Mouse (Mus musculus): ENCODE data around the gene Sh2d6.

- TF ChIP-seq CTCF (conservative IDR thresholded peaks at IDR 0.05; ENCODE audit: insufficient read depth, insufficient read length, low read depth, low read length) (no peak), POLR2A (IDR thresholded peaks at IDR 0.05; ENCODE audit: low read depth, low read length) (no peak)
Measured at GRCm38 (mm10) chr6:72562894-72563293, 41.4 kb upstream of the Sh2d6 start.

Measured in kidney, adult 2 months (tissue).